ENCODE assay signal across 11 mouse cellular contexts in genomic region chr8:87233805-87234331, GRCm38 (mm10).
DNase-seq lines count a peak whose midpoint lies in the region; ATAC-seq lines count a peak whose summit lies in the region.
"Had no signal": no experiment of that assay in that cellular context is flagged by ENCODE, and none has a peak within 500 bp of the region (broad histone marks: within the 10 kb centered on the region; RNA-seq: fewer than 3 reads in every experiment).

No protein-coding gene starts in this region.

- no peak for DNase-seq in lung, postnatal 4 days
- DNase-seq in forebrain, embryonic 14.5 days (ENCODE audit: low spot score): peak; percentile 69
- peak; percentile 48 for DNase-seq in mesoderm, embryonic 11.5 days (ENCODE audit: low read depth, low spot score)
- DNase-seq in layer of hippocampus, adult 9-10 months (ENCODE audit: low spot score): no peak
- DNase-seq in frontal cortex, postnatal 14 days (ENCODE audit: low spot score in 2 of 2): no peak
- DNase-seq in gastrocnemius, adult 8-10 months (ENCODE audit: low spot score in 2 of 2): no peak
- no peak for DNase-seq in lung, postnatal 10 days
- DNase-seq: gastrocnemius, adult 2 months; kidney, postnatal 36 days; spleen, adult 18-20 months had no signal

- no peaks in the 10 kb centered on the region for H3K27me3 ChIP-seq in lung, embryonic 15.5 days
- H3K27me3 ChIP-seq in forebrain, embryonic 14.5 days (replicated peaks; ENCODE audit: control insufficient read depth, insufficient read depth, low read length): no peaks in the 10 kb centered on the region

- no peak overlapping the region for H3K9ac ChIP-seq in lung, embryonic 15.5 days
- no peak overlapping the region for H3K9ac ChIP-seq in forebrain, embryonic 14.5 days (ENCODE audit: low read length)

- ATAC-seq in lung, embryonic 15.5 days (ENCODE audit: borderline replicate concordance, extremely low read depth, low FRiP score, low TSS enrichment): peak; percentile 36; the same call in 1 of the 2 replicates
- ATAC-seq in forebrain, embryonic 14.5 days: peak; percentile 54

- no peaks in the 10 kb centered on the region for H3K36me3 ChIP-seq in lung, embryonic 15.5 days
- H3K36me3 ChIP-seq in forebrain, embryonic 14.5 days (ENCODE audit: control insufficient read depth, insufficient read depth, low read length): no peaks in the 10 kb centered on the region

- no peak overlapping the region for H3K27ac ChIP-seq in lung, embryonic 15.5 days
- peak overlapping the region; percentile 44 for H3K27ac ChIP-seq in forebrain, embryonic 14.5 days (ENCODE audit: low read depth, low read length)
- H3K27ac ChIP-seq: gastrocnemius, adult 2 months had no signal

- H3K4me3 ChIP-seq in lung, embryonic 15.5 days: no peak overlapping the region
- H3K4me3 ChIP-seq in forebrain, embryonic 14.5 days (ENCODE audit: low read depth, low read length): no peak overlapping the region
- H3K4me3 ChIP-seq: gastrocnemius, adult 2 months had no signal

- H3K4me2 ChIP-seq in lung, embryonic 15.5 days: no peak overlapping the region
- H3K4me2 ChIP-seq in forebrain, embryonic 14.5 days (ENCODE audit: low read length): no peak overlapping the region

- H3K9me3 ChIP-seq in lung, embryonic 15.5 days: no peaks in the 10 kb centered on the region
- H3K9me3 ChIP-seq in forebrain, embryonic 14.5 days (replicated peaks; ENCODE audit: control insufficient read depth, low read length): no peaks in the 10 kb centered on the region

- WGBS in lung, embryonic 15.5 days: 38% methylated on average over 10 of the region's 10 CpGs
- 28% methylated on average over 10 of the region's 10 CpGs for WGBS in forebrain, embryonic 14.5 days

- H3K4me1 ChIP-seq in lung, embryonic 15.5 days: 0 out of 2 replicates have a peak, but pooled peaks cover 3% of the 10 kb centered on the region
- H3K4me1 ChIP-seq in forebrain, embryonic 14.5 days (ENCODE audit: control insufficient read depth, insufficient read depth, low read length): peaks cover 48% of the 10 kb centered on the region

Comparison
In these comparisons a context has a peak if more than half of its experiments do, and no peak if none do; other contexts are left out.
1. DNase-seq: peak in forebrain, embryonic 14.5 days (single experiment) and mesoderm, embryonic 11.5 days (single experiment); none in lung, postnatal 4 days (0 of 2), layer of hippocampus, adult 9-10 months (single experiment), frontal cortex, postnatal 14 days (0 of 2), gastrocnemius, adult 8-10 months (0 of 2) and lung, postnatal 10 days (single experiment).